Mouse (Mus musculus): ENCODE measurements around the gene Dusp28. TPM values are rescaled to one million over a fixed set of nuclear protein-coding genes. Genes with fewer than 3 reads are reported as not detected.

Gene Dusp28
- 15.1 and 35.8 TPM in 2 replicates for polyA plus RNA-seq (2012; rRNA removed)

DNA sequence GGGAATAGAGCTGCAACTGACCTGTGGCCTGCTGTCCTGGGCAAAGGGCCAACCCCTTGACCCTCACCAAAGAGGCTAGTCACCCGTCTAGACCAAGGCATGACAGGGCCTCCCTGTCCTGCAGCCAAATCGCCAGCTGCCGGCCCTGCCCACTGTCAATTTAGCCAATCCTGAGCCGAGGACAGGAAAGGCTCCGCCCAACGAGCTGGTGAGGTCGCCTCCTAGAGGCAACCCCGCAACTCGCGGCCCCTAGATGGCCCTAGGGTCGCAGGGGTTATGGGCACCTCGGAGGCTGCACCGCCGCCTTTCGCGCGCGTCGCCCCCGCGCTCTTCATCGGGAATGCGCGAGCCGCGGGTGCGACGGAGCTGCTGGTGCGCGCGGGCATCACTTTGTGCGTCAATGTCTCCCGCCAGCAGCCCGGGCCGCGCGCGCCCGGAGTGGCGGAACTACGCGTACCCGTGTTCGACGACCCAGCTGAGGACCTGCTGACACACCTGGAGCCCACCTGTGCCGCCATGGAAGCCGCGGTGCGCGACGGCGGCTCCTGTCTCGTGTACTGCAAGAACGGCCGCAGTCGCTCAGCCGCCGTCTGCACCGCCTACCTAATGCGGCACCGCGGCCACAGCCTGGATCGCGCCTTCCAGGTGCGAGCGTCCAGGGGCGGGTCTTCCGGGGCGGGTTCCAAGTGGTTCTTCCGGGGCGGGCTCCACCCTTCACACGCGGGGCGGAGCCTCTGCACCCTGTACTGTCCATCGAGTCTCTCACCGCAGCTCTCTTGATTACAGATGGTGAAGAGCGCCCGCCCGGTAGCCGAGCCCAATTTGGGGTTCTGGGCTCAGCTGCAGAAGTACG, at the start of gene Dusp28:
Gene Dusp28, plus strand, starts transcription at position 203 of the 853 bp plus-strand sequence.

GRCm38 (mm10) chr1:92902786-92903185, 4.0 kb upstream of the Dusp28 start, which contains the start of gene Ankmy1:
Gene Ankmy1, minus strand, starts transcription at chr1:92902906.

DNA sequence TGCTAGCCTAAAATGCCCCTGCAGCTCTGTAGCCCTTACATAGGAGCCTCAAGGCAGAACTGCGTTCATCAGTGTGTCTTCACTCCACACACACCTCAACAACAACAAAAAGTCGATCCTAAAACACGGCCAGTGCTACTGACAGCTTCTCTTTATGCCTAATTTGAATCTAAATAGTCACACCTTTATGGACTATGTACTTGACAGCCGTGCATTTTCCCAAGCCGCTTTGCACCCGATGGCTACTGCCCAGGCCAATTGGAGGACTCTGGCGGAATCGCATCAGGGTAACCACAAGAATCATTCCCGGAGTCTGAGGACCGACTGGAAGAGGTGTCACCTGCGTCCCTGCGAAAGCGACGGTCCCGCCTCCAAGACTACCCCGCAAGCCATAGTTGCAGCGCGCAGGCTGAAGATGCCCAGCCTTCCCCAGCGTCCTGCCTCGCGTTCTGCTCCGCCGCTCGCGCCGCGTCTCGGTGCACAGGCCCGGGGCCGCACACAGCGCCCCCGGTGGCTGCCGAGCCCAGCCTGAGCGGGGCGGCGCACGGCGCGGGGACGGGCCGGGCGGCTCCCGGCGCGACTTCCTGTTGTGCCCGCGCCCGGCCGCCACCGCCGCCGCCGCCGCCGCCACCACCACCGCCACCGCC, 3.6 kb downstream of the Dusp28 start, which contains the start of gene Rnpepl1:
Gene Rnpepl1, plus strand, starts transcription at position 545 of the 647 bp plus-strand sequence.

DNA sequence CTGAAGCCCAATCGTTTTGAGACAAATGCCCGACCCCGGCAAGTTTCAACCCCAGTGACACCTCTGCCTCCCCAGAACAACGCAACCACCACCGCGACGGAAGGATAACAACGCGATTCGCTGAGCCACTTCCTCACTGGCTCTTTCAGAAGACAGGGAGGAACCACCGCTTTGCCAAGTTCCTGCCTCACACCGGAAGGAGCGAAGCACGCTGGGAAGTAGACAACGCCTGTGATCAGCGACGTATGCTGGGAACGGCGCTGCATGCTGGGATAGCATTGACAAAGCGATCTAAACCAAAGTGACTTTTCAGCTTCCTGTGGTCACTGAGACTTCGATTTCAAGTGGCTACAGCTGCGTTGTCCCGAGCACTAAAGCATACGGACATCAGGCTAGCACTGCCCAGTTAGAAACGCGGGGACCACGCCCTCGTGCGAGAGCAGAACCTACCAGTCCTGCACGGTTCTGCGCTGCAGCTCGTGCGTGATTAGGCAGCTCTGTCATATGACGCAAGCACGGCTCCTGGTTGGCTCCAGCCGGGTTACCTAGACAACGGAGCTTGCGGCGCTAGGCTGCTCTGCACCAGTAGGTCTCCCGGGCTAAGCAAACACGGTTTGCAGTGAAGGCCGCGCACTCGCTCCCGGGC, 27.5 kb downstream of the Dusp28 start, which contains the start of gene Capn10:
Gene Capn10, plus strand, starts transcription at position 195 of the 646 bp plus-strand sequence.

DNA sequence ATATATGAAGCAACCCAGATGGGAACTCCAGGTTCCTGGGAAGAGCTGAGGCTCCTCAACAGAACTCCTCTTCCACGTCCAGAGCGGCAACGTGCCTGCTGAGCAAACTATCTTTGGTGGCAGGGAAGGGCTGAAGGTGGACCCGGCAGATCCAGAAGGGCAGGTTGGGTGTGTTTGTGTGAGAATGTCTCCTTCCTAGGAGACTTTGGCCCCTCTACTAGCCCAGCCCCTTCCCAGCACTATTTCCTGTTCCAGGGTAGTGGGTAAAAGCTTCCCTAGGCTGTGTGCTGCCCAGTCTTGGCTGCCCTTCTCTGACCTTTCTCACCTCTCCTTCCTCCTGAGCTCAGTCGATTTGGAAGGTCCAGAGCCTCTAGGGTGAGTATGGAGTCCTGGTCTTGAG, 43.8 kb downstream of the Dusp28 start, which contains the start of gene Gpr35:
Gene Gpr35, plus strand, starts transcription at position 259 of the 400 bp plus-strand sequence.

Other genes starting within 250 kb of the Dusp28 start
- 13.6 and 15.3 TPM in 2 replicates for gene Gpc1, start 75.3 kb upstream of the Dusp28 start, polyA plus RNA-seq (2012; rRNA removed)
- gene Ankmy1, start 4.1 kb upstream of the Dusp28 start, polyA plus RNA-seq (2012; rRNA removed), result 0.09 TPM in 1 of 2 replicates, not detected in the other
- 130 and 203 TPM in 2 replicates for gene Rnpepl1, start 3.8 kb downstream of the Dusp28 start, polyA plus RNA-seq (2012; rRNA removed)
- gene Capn10, start 27.4 kb downstream of the Dusp28 start, polyA plus RNA-seq (2012; rRNA removed), result 24.2 and 34.5 TPM in 2 replicates
- 1.6 and 4.7 TPM in 2 replicates for gene Gpr35, start 43.9 kb downstream of the Dusp28 start, polyA plus RNA-seq (2012; rRNA removed)
- not detected in 2 replicates for gene Aqp12, start 99.4 kb downstream of the Dusp28 start, polyA plus RNA-seq (2012; rRNA removed)
- 1.5 and 2.3 TPM in 2 replicates for gene Kif1a, start 195.0 kb downstream of the Dusp28 start, polyA plus RNA-seq (2012; rRNA removed)
- not detected in 2 replicates for gene Agxt, start 228.3 kb downstream of the Dusp28 start, polyA plus RNA-seq (2012; rRNA removed)